Mouse (Mus musculus) bone marrow macrophage, adult 2 months (primary cell): Measurements from ENCODE around the gene Tchh.
"Not testable (repeated sequence)": the region's sequence is repeated elsewhere in the genome, so short reads cannot be mapped to it uniquely, and the experiment has no call there.

ENCODE experiments used
- CTCF ChIP-seq: IDR thresholded peaks from 2 replicates; pipeline ENCODE4 v1.5.1; 2012; ENCODE audit warnings: low read depth, mild to moderate bottlenecking, low read length, moderate library complexity
- POLR2A ChIP-seq: IDR thresholded peaks from 2 replicates; pipeline ENCODE4 v1.6.1; 2012; ENCODE audit warnings: mild to moderate bottlenecking, low read depth, low read length, borderline replicate concordance

GRCm38 (mm10) chr3:93494774-93495173, 52.6 kb downstream of the Tchh start:
- not testable (repeated sequence) for TF ChIP-seq POLR2A, CTCF
